In the genomic region with DNA sequence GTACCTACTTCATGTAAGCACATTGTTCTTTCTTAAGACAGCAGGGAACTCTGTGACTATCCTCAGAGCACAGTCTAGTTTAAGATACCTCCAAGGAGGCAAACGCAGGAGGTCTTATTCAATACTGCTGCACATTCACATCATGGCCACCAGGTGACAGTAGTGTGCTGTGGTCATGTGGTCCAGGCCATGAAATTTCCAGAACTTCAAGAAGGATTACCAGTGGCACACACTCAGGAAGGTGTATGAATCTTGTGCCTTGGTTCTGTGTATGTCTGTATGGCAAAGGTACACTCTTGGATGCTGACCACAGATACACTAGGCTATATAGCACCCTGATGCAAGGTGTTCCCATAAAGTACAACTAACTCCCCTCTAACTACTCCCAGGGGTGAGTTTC, we compare ENCODE assay signal across 9 mouse cellular contexts. TPM values are rescaled to one million over a fixed set of nuclear protein-coding genes. Genes with fewer than 3 reads are reported as not detected.
DNase-seq lines count a peak whose midpoint lies in the region; ATAC-seq and TF ChIP-seq lines count a peak whose summit lies in the region.
"Had no signal": no experiment of that assay in that cellular context is flagged by ENCODE, and none has a peak within 500 bp of the region (broad histone marks: within the 10 kb centered on the region; RNA-seq: fewer than 3 reads in every experiment).

No protein-coding gene starts in this region.

- H3K4me1 ChIP-seq in bone marrow, adult 2 months (ENCODE audit: control insufficient read depth, insufficient read depth, low read length) = no peaks in the 10 kb centered on the region
- no peaks in the 10 kb centered on the region for H3K4me1 ChIP-seq in embryonic facial prominence, embryonic 14.5 days (ENCODE audit: control insufficient read depth, insufficient read depth, low read length)
- no peaks in the 10 kb centered on the region; the same call in 1 of the 2 replicates for H3K4me1 ChIP-seq in hindbrain, embryonic 15.5 days (replicated peaks)
- H3K4me1 ChIP-seq in midbrain, embryonic 15.5 days = no peaks in the 10 kb centered on the region; the same call in 1 of the 2 replicates

- no peaks in the 10 kb centered on the region for H3K36me3 ChIP-seq in embryonic facial prominence, embryonic 14.5 days (ENCODE audit: control insufficient read depth, insufficient read depth, low read length)
- H3K36me3 ChIP-seq in hindbrain, embryonic 15.5 days = no peaks in the 10 kb centered on the region
- no peaks in the 10 kb centered on the region for H3K36me3 ChIP-seq in midbrain, embryonic 15.5 days (replicated peaks)
- H3K36me3 ChIP-seq: heart, embryonic 13.5 days had no signal

- H3K9ac ChIP-seq in embryonic facial prominence, embryonic 14.5 days (ENCODE audit: low read depth, low read length) = no peak overlapping the region
- no peak overlapping the region for H3K9ac ChIP-seq in hindbrain, embryonic 15.5 days
- H3K9ac ChIP-seq in midbrain, embryonic 15.5 days = no peak overlapping the region
- H3K9ac ChIP-seq: heart, embryonic 13.5 days had no signal

- TF ChIP-seq POLR2A in bone marrow, adult 2 months (IDR thresholded peaks at IDR 0.05; ENCODE audit: borderline replicate concordance, control insufficient read depth, low read depth, low read length) = no peak

- WGBS in bone marrow, adult 2 months = 5% methylated on average over 1 of the region's 1 CpGs
- WGBS in embryonic facial prominence, embryonic 14.5 days = 0% methylated on average over 1 of the region's 1 CpGs
- 8% methylated on average over 1 of the region's 1 CpGs for WGBS in hindbrain, embryonic 15.5 days
- 18% methylated on average over 1 of the region's 1 CpGs for WGBS in midbrain, embryonic 15.5 days

- H3K4me3 ChIP-seq in bone marrow, adult 2 months (replicated peaks; ENCODE audit: control insufficient read depth, low read depth, low read length) = no peak overlapping the region
- H3K4me3 ChIP-seq in embryonic facial prominence, embryonic 14.5 days (ENCODE audit: low read depth, low read length) = no peak overlapping the region
- no peak overlapping the region for H3K4me3 ChIP-seq in hindbrain, embryonic 15.5 days
- H3K4me3 ChIP-seq in left cerebral cortex, adult 2 months = no peak overlapping the region
- no peak overlapping the region for H3K4me3 ChIP-seq in midbrain, embryonic 15.5 days
- H3K4me3 ChIP-seq: heart, embryonic 13.5 days had no signal

- H3K4me2 ChIP-seq in embryonic facial prominence, embryonic 14.5 days (ENCODE audit: low read depth, low read length) = no peak overlapping the region
- no peak overlapping the region for H3K4me2 ChIP-seq in hindbrain, embryonic 15.5 days
- no peak overlapping the region for H3K4me2 ChIP-seq in midbrain, embryonic 15.5 days
- H3K4me2 ChIP-seq: heart, embryonic 13.5 days had no signal

- no peaks in the 10 kb centered on the region for H3K27me3 ChIP-seq in embryonic facial prominence, embryonic 14.5 days (replicated peaks; ENCODE audit: control insufficient read depth, insufficient read depth, low read length)
- H3K27me3 ChIP-seq in hindbrain, embryonic 15.5 days = peaks cover 11% of the 10 kb centered on the region; the same call in 1 of the 2 replicates
- H3K27me3 ChIP-seq in midbrain, embryonic 15.5 days (replicated peaks) = 0 out of 2 replicates have a peak, but pooled peaks cover 4% of the 10 kb centered on the region

- no peak for ATAC-seq in embryonic facial prominence, embryonic 14.5 days (ENCODE audit: low read depth)
- peak; percentile 65; the same call in 1 of the 2 replicates for ATAC-seq in hindbrain, embryonic 15.5 days (ENCODE audit: low FRiP score, low read depth)
- ATAC-seq in midbrain, embryonic 15.5 days (replicated peaks) = 0 out of 2 replicates have a peak, but pooled peaks have one; percentile 45
- ATAC-seq in activated CD4-positive, CD25-positive, alpha-beta regulatory T cell, adult 4 months = no peak

- H3K9me3 ChIP-seq in embryonic facial prominence, embryonic 14.5 days (ENCODE audit: control insufficient read depth, low read length) = peaks cover 7% of the 10 kb centered on the region; the same call in 1 of the 2 replicates
- H3K9me3 ChIP-seq in hindbrain, embryonic 15.5 days = no peaks in the 10 kb centered on the region
- H3K9me3 ChIP-seq in midbrain, embryonic 15.5 days = no peaks in the 10 kb centered on the region
- H3K9me3 ChIP-seq: heart, embryonic 13.5 days had no signal

- TF ChIP-seq CTCF in bone marrow, adult 2 months (IDR thresholded peaks at IDR 0.05; ENCODE audit: control insufficient read depth, insufficient read depth, low read length) = peak; percentile 79
- peak; percentile 100 for TF ChIP-seq CTCF in left cerebral cortex, adult 2 months (IDR thresholded peaks at IDR 0.05)

- DNase-seq in urinary bladder, postnatal 14 days (ENCODE audit: low spot score) = peak; percentile 45
- DNase-seq in urinary bladder, postnatal 4 days (ENCODE audit: low spot score in 2 of 2) = no peak
- peak; percentile 69 for DNase-seq in embryonic facial prominence, embryonic 14.5 days (ENCODE audit: low spot score)
- DNase-seq in left cerebral cortex, adult 2 months (ENCODE audit: extremely low spot score in 1 of 2, low spot score in 2 of 2) = peak; percentile 51 to 52

- no peak overlapping the region for H3K27ac ChIP-seq in bone marrow, adult 2 months (ENCODE audit: control insufficient read depth, insufficient read depth, low read depth, low read length, poor library complexity)
- H3K27ac ChIP-seq in embryonic facial prominence, embryonic 14.5 days (replicated peaks; ENCODE audit: low read depth, low read length) = no peak overlapping the region
- H3K27ac ChIP-seq in hindbrain, embryonic 15.5 days (replicated peaks) = no peak overlapping the region
- no peak overlapping the region for H3K27ac ChIP-seq in left cerebral cortex, adult 2 months
- H3K27ac ChIP-seq in midbrain, embryonic 15.5 days = no peak overlapping the region
- H3K27ac ChIP-seq: heart, embryonic 13.5 days had no signal

- intact Hi-C loops in left cerebral cortex, adult 2 months (cut with DNase I) = loop anchor here (1.0 to 10.0 kb wide), 3 partner anchors 152 to 446 kb away; no protein-coding TSS in a partner anchor

RNA-seq across cellular contexts. Expression of gene Spon1, which starts 6.6 kb away (rescaled TPM):
- polyA plus RNA-seq in bone marrow, adult 2 months (2011; ENCODE audit: insufficient read depth, insufficient read length, low replicate concordance, missing spikeins) = 0.57 and 0.65 TPM in 2 replicates
- 30.5 and 30.8 TPM in 2 replicates for polyA plus RNA-seq in embryonic facial prominence, embryonic 14.5 days (2014; fragmentation: Nextera tagmentation; extraction: Ambion mirVana)
- 67.1 and 73.6 TPM in 2 replicates for polyA plus RNA-seq in hindbrain, embryonic 15.5 days (2015; fragmentation: Nextera tagmentation; extraction: Ambion mirVana)
- 10 to 100 TPM; 36.9 to 37.1 TPM for total RNA-seq in left cerebral cortex, adult 2 months (2021)
- 38.4 and 47.2 TPM in 2 replicates for polyA plus RNA-seq in midbrain, embryonic 15.5 days (2015; fragmentation: Nextera tagmentation; extraction: Ambion mirVana)
- 1 to 10 TPM in 1 of 2 experiments, under 1 TPM in 1; 0.99 to 1.8 TPM for polyA plus RNA-seq in activated CD4-positive, CD25-positive, alpha-beta regulatory T cell, adult 4 months (2017; shearing (Covaris generic))

Comparison
In these comparisons a context has a peak if more than half of its experiments do, and no peak if none do; other contexts are left out.
1. DNase-seq: peak in urinary bladder, postnatal 14 days (single experiment), embryonic facial prominence, embryonic 14.5 days (single experiment) and left cerebral cortex, adult 2 months (2 of 2); none in urinary bladder, postnatal 4 days (0 of 2).
2. ATAC-seq: peak in hindbrain, embryonic 15.5 days (single experiment) and midbrain, embryonic 15.5 days (single experiment); none in embryonic facial prominence, embryonic 14.5 days (single experiment) and activated CD4-positive, CD25-positive, alpha-beta regulatory T cell, adult 4 months (single experiment).
3. RNA of gene Spon1, which starts 6.6 kb away (polyA plus RNA-seq): 67.1 to 73.6 TPM in hindbrain, embryonic 15.5 days, 38.4 to 47.2 TPM in midbrain, embryonic 15.5 days and 30.5 to 30.8 TPM in embryonic facial prominence, embryonic 14.5 days; 0.99 to 1.8 TPM in activated CD4-positive, CD25-positive, alpha-beta regulatory T cell, adult 4 months and 0.57 to 0.65 TPM in bone marrow, adult 2 months; every median in the first group is over 10 times any median in the second.